Mouse (Mus musculus): ENCODE results near the gene Hpca. TPM values are rescaled to one million over a fixed set of nuclear protein-coding genes. Genes with fewer than 3 reads are reported as not detected.

Gene Hpca
- total and polyA plus RNA-seq, 2 experiments from 2014 or later, result 202 to 270 TPM

DNA sequence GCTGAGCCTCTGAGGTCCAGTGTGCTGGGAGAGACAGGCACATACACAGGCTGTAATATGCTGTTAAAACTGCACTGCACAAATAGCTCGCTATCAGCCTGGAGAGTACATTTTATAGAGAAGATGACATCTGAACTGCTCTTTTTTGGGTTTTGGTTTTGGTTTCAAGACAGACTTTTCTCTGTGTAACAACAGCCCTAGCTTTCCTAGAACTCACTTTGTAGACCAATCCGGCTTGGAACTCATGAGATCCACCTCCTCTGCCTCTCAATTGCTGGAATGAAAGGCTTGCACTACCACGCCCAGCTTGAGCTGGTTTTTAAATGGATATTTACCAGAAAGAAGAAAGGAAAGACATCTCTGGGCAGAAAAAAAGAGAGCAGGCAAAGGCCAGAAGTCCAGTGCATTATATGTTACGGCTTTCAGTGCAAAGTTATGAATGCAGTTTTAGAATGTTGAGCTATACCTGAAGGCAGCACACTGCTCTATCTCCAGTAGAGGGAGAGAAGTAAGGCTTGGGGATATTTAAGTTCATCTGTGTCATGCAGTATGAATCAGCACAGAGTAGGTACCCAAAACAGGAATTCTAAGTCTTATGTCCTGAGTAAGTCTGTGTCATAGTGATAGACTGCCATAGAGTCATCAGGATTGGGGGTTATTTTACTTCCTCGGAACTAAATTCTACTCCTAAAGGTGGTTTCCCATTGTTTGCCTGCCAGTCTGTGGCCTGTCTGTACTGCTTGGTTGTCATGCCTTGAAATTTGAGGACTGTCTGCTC, 54.0 kb downstream of the Hpca start:
- DNase-seq (ENCODE audit: low spot score) (no peak), ATAC-seq (no peak)
- Histone ChIP-seq H3K27me3 (ENCODE audit: insufficient read depth, low read length) (no peaks in the 10 kb centered on the region), H3K4me1 (ENCODE audit: insufficient read depth, low read length) (no peaks in the 10 kb centered on the region), H3K4me2 (ENCODE audit: low read depth, low read length) (no peak overlapping the region), H3K9ac (replicated peaks; ENCODE audit: low read length) (no peak overlapping the region), H3K36me3 (ENCODE audit: insufficient read depth, low read length) (no peaks in the 10 kb centered on the region), H3K27ac (no peak overlapping the region), H3K4me3 (ENCODE audit: low read length) (no peak overlapping the region), H3K9me3 (ENCODE audit: low read length) (no peaks in the 10 kb centered on the region)
- WGBS, result 81% methylated on average over 5 of the region's 5 CpGs
- TF ChIP-seq CTCF (IDR thresholded peaks at IDR 0.05; ENCODE audit: low read depth), result no peak

- Histone ChIP-seq H3K36me3 (ENCODE audit: insufficient read depth, low read length) (no peaks in the 10 kb centered on the region), H3K4me2 (ENCODE audit: low read depth, low read length) (no peak overlapping the region), H3K4me3 (ENCODE audit: low read length) (no peak overlapping the region), H3K27ac (no peak overlapping the region), H3K9ac (replicated peaks; ENCODE audit: low read length) (no peak overlapping the region), H3K9me3 (ENCODE audit: low read length) (no peaks in the 10 kb centered on the region), H3K4me1 (ENCODE audit: insufficient read depth, low read length) (peaks cover 4% of the 10 kb centered on the region; the same call in 1 of the 2 replicates), H3K27me3 (ENCODE audit: insufficient read depth, low read length) (no peaks in the 10 kb centered on the region)
- DNase-seq (ENCODE audit: low spot score), result no peak
- no peak for TF ChIP-seq CTCF (IDR thresholded peaks at IDR 0.05; ENCODE audit: low read depth)
- ATAC-seq, result no peak
Measured at GRCm38 (mm10) chr4:129065688-129066236, 56.1 kb downstream of the Hpca start.

DNA sequence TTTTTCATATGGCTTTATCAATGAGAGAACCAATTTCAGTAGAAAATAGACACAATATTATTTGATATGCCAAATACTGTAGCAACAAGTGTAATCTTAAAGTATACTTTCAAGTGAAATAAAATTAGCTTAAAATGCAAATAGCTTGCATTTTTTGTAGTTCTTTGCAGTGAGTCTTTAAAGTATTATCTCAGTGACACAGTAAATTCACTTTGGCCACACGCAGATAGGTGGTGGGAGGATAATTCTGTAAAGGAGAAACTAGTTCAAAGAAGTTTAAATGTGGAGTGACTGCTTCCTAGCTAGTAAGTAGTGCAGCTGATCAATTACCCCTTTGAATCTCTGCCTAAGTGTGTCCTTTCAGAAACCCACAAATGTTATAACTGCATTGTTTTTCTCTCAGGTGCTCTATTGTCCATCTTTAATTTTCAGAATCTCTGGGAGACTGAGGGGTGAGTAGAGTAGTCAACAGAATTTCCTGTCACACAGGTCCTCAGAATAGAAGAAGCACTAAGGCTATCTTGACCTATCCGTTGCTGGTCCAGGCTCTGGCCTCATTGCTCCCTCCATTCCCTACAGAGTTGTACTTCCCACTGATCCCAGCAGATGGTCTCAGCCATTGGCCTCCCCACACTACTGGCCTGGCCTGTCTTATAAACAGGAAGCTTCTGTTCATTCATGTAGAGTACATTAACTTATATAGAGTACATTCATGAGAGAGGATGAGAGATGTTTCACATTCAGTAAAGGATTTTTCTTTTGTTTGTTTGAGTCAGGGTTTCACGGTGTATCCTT, 59.4 kb downstream of the Hpca start:
- 75% methylated on average over 3 of the region's 3 CpGs for WGBS
- no peak overlapping the region for H3K4me3 ChIP-seq (ENCODE audit: low read length)
- no peak overlapping the region for H3K4me2 ChIP-seq (ENCODE audit: low read depth, low read length)

More for the DNA sequence above, 59.4 kb downstream of the Hpca start:
- H3K36me3 ChIP-seq (ENCODE audit: insufficient read depth, low read length), result no peaks in the 10 kb centered on the region
- DNase-seq (ENCODE audit: low spot score) (no peak), ATAC-seq (no peak)
- TF ChIP-seq CTCF (IDR thresholded peaks at IDR 0.05; ENCODE audit: low read depth), result no peak
- H3K4me1 ChIP-seq (ENCODE audit: insufficient read depth, low read length), result peaks cover 13% of the 10 kb centered on the region; the same call in 1 of the 2 replicates
- no peaks in the 10 kb centered on the region for H3K27me3 ChIP-seq (ENCODE audit: insufficient read depth, low read length)
- H3K27ac ChIP-seq, result no peak overlapping the region
- H3K9ac ChIP-seq (replicated peaks; ENCODE audit: low read length), result no peak overlapping the region
- H3K9me3 ChIP-seq (ENCODE audit: low read length), result no peaks in the 10 kb centered on the region

Other genes starting within 250 kb of the Hpca start
- 30.8 and 33.4 TPM in 2 replicates for gene Trim62, start 238.5 kb downstream of the Hpca start, total RNA-seq (2014; rRNA removed)
- 23.4 and 27.9 TPM in 2 replicates for gene Trim62, start 238.5 kb downstream of the Hpca start, polyA plus RNA-seq (2015; fragmentation: Nextera tagmentation; extraction: Ambion mirVana)
- gene Azin2, start 159.6 kb downstream of the Hpca start, total RNA-seq (2014; rRNA removed), result 32.7 and 35.0 TPM in 2 replicates
- gene Azin2, start 159.6 kb downstream of the Hpca start, polyA plus RNA-seq (2015; fragmentation: Nextera tagmentation; extraction: Ambion mirVana), result 32.9 and 33.0 TPM in 2 replicates
- 24.9 and 32.3 TPM in 2 replicates for gene Ak2, start 130.1 kb downstream of the Hpca start, total RNA-seq (2014; rRNA removed)
- gene Ak2, start 130.1 kb downstream of the Hpca start, polyA plus RNA-seq (2015; fragmentation: Nextera tagmentation; extraction: Ambion mirVana), result 78.5 and 82.9 TPM in 2 replicates
- 141 and 156 TPM in 2 replicates for gene Rnf19b, start 63.8 kb downstream of the Hpca start, total RNA-seq (2014; rRNA removed)
- gene Rnf19b, start 63.8 kb downstream of the Hpca start, polyA plus RNA-seq (2015; fragmentation: Nextera tagmentation; extraction: Ambion mirVana), result 29.9 and 31.8 TPM in 2 replicates
- not detected in 2 replicates for gene Tmem54, start 16.5 kb downstream of the Hpca start, total RNA-seq (2014; rRNA removed)
- 0.19 and 0.39 TPM in 2 replicates for gene Tmem54, start 16.5 kb downstream of the Hpca start, polyA plus RNA-seq (2015; fragmentation: Nextera tagmentation; extraction: Ambion mirVana)
- gene Fndc5, start 15.0 kb upstream of the Hpca start, total RNA-seq (2014; rRNA removed), result 33.5 and 38.4 TPM in 2 replicates
- gene Fndc5, start 15.0 kb upstream of the Hpca start, polyA plus RNA-seq (2015; fragmentation: Nextera tagmentation; extraction: Ambion mirVana), result 19.6 and 20.1 TPM in 2 replicates
- gene S100pbp, start 67.7 kb upstream of the Hpca start, total RNA-seq (2014; rRNA removed), result 35.9 and 36.8 TPM in 2 replicates
- gene S100pbp, start 67.7 kb upstream of the Hpca start, polyA plus RNA-seq (2015; fragmentation: Nextera tagmentation; extraction: Ambion mirVana), result 16.2 and 16.9 TPM in 2 replicates
- gene Yars, start 67.7 kb upstream of the Hpca start, total RNA-seq (2014; rRNA removed), result 56.0 and 79.6 TPM in 2 replicates
- gene Yars, start 67.7 kb upstream of the Hpca start, polyA plus RNA-seq (2015; fragmentation: Nextera tagmentation; extraction: Ambion mirVana), result 101 and 102 TPM in 2 replicates
- gene C77080, start 139.4 kb upstream of the Hpca start, total RNA-seq (2014; rRNA removed), result 23.1 and 29.0 TPM in 2 replicates
- 4.9 and 5.3 TPM in 2 replicates for gene C77080, start 139.4 kb upstream of the Hpca start, polyA plus RNA-seq (2015; fragmentation: Nextera tagmentation; extraction: Ambion mirVana)
- 1.9 and 3.3 TPM in 2 replicates for gene Sync, start 165.6 kb upstream of the Hpca start, total RNA-seq (2014; rRNA removed)
- 1.9 and 2.0 TPM in 2 replicates for gene Sync, start 165.6 kb upstream of the Hpca start, polyA plus RNA-seq (2015; fragmentation: Nextera tagmentation; extraction: Ambion mirVana)
- 71.3 and 83.2 TPM in 2 replicates for gene Rbbp4, start 213.3 kb upstream of the Hpca start, total RNA-seq (2014; rRNA removed)
- 234 and 236 TPM in 2 replicates for gene Rbbp4, start 213.3 kb upstream of the Hpca start, polyA plus RNA-seq (2015; fragmentation: Nextera tagmentation; extraction: Ambion mirVana)
- gene Zbtb8os, start 213.7 kb upstream of the Hpca start, total RNA-seq (2014; rRNA removed), result 4.3 and 5.7 TPM in 2 replicates
- 23.5 and 27.4 TPM in 2 replicates for gene Zbtb8os, start 213.7 kb upstream of the Hpca start, polyA plus RNA-seq (2015; fragmentation: Nextera tagmentation; extraction: Ambion mirVana)

Measured in hindbrain, postnatal 0 days (tissue).